Mouse (Mus musculus) G1E (cell line): ENCODE data around the gene Sdhaf1.

ENCODE experiments used
- CTCF ChIP-seq: IDR thresholded peaks from 2 replicates; pipeline ENCODE4 v1.5.1; 2012; ENCODE audit warnings: low read depth, low read length, inconsistent platforms, mixed read lengths
- GATA1 ChIP-seq: IDR thresholded peaks from 2 replicates; pipeline ENCODE4 v1.6.1; 2012; ENCODE audit warnings: borderline replicate concordance, low read length, inconsistent platforms, mixed read lengths
- POLR2AphosphoS5 ChIP-seq: IDR thresholded peaks from 2 replicates; pipeline ENCODE4 v1.6.1; 2012; ENCODE audit warnings: low read depth, low read length, inconsistent platforms; ENCODE audit not compliant: insufficient replicate concordance
- TAL1 ChIP-seq: conservative IDR thresholded peaks from 2 replicates; pipeline ENCODE4 v1.6.1; 2012; ENCODE audit warnings: low read depth, low read length, inconsistent platforms, mixed read lengths

- TF ChIP-seq CTCF (no peak), TAL1 (no peak), GATA1 (no peak), POLR2AphosphoS5 (no peak)
Observed at GRCm38 (mm10) chr7:30286701-30287410, 36.8 kb downstream of the Sdhaf1 start.
